Mouse (Mus musculus) cortical plate, adult 2 months (tissue): ENCODE results near the gene Ube2q2.

Experiments
- CTCF ChIP-seq: fragments of 200-500 bp; IDR thresholded peaks from 2 replicates; pipeline ENCODE4 v1.5.1; 2011; ENCODE audit warnings: mild to moderate bottlenecking, control low read depth, low read length; ENCODE audit not compliant: insufficient read depth; ENCODE audit errors: extremely low read depth
- POLR2A ChIP-seq: fragments of 200-500 bp; IDR thresholded peaks from 2 replicates; pipeline ENCODE4 v1.6.1; 2011; ENCODE audit warnings: mild to moderate bottlenecking, low read length, control low read depth; ENCODE audit not compliant: insufficient read depth; ENCODE audit errors: extremely low read depth

- TF ChIP-seq POLR2A (no peak), CTCF (no peak)
These were observed 67.0 kb downstream of the Ube2q2 start for GRCm38 (mm10) chr9:55215648-55216047.
